Mouse (Mus musculus) cortical plate, adult 2 months (tissue): ENCODE results near the gene Ift140. TPM values are rescaled to one million over a fixed set of nuclear protein-coding genes. Genes with fewer than 3 reads are reported as not detected.

Experiments
- H3K27ac ChIP-seq: fragments of 200-500 bp; 2 replicates; pipeline ENCODE4 v1.5.1; 2012; ENCODE audit warnings: low read length, control low read depth, inconsistent platforms; ENCODE audit not compliant: insufficient read depth
- H3K4me1 ChIP-seq: fragments of 200-500 bp; 2 replicates; pipeline ENCODE4 v1.6.1; 2011; ENCODE audit warnings: low read length; ENCODE audit not compliant: control insufficient read depth, insufficient read depth
- H3K4me3 ChIP-seq: fragments of 200-500 bp; 2 replicates; pipeline ENCODE4 v1.5.1; 2011; ENCODE audit warnings: mild to moderate bottlenecking, low read length, control low read depth; ENCODE audit not compliant: insufficient read depth
- CTCF ChIP-seq: fragments of 200-500 bp; IDR thresholded peaks from 2 replicates; pipeline ENCODE4 v1.5.1; 2011; ENCODE audit warnings: mild to moderate bottlenecking, control low read depth, low read length; ENCODE audit not compliant: insufficient read depth; ENCODE audit errors: extremely low read depth
- POLR2A ChIP-seq: fragments of 200-500 bp; IDR thresholded peaks from 2 replicates; pipeline ENCODE4 v1.6.1; 2011; ENCODE audit warnings: mild to moderate bottlenecking, low read length, control low read depth; ENCODE audit not compliant: insufficient read depth; ENCODE audit errors: extremely low read depth
- polyA plus RNA-seq: library from polyadenylated mRNA; depleted of rRNA; stranded (reverse); fragments of >200 nt; gene quantifications from 2 replicates; pipeline ENCODE4 v1.2.3, GENCODE M21; 2012; rRNA removed

Ift140 gene
- 22.2 and 22.7 TPM in 2 replicates for polyA plus RNA-seq

DNA sequence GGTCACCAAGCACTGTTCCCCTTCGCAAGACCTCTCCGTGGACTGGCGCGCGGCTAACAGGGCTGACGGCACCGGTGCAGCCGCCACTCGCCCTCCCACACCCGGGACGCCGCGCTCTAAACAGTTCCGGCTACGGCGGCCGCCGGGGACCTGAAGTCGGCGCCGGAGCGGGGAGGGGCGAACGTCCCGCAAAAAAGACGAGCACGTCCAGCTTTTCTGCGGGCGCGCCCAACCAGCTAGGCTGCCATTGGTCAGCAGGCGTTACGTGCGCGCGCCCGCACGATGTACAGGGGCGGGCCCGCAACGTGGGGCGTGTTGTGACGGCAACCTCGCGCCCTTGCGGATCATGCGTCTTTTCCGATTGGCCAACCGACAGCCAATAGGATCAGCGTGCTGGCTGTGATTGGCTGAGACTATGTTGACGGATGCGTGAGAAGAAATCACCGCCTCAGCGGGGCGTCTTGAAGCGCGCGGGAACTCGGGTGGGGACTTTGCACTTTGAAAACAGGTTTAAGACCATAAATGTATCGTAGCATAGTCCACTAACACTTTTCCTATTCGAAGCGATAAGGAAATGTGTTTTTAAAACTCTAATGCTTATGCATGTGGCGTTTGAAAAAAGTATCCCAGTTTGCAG is at the start of gene Ift140, which contains the start of gene Cramp1l:
Gene Ift140 (plus strand): TSS at position 431 of the 637 bp plus-strand sequence.
Gene Cramp1l (minus strand): TSS at position 134 of the 637 bp plus-strand sequence.
- Histone ChIP-seq H3K4me3 (peak within 1 kb of the TSS; percentile 95), H3K27ac (peak within 1 kb of the TSS; percentile 17), H3K4me1 (no peaks in the 10 kb centered on the region)
- TF ChIP-seq POLR2A (peak; percentile 43; the same call in 1 of the 2 replicates), CTCF (no peak)

DNA sequence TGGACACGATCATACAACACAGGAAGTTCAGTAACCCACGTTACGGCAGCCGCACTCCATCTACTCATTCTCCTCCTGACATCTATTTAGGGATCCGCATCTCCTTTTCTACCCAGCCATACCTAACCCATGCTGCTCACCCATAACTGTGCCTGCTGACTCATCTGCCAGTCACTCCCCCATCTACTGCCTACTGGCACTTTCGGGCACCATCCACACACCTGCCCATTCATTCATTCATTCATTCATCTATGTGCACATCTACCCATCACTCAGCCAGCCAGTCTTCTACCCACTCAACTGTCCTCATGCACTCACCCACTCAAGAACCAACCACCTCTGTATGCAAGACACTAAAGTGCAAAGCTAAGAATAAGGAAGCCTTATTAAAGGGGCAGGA is 28.7 kb upstream of the Ift140 start:
- TF ChIP-seq POLR2A (no peak), CTCF (no peak)
- Histone ChIP-seq H3K4me1 (peaks cover 6% of the 10 kb centered on the region), H3K27ac (no peak overlapping the region), H3K4me3 (no peak overlapping the region)

DNA sequence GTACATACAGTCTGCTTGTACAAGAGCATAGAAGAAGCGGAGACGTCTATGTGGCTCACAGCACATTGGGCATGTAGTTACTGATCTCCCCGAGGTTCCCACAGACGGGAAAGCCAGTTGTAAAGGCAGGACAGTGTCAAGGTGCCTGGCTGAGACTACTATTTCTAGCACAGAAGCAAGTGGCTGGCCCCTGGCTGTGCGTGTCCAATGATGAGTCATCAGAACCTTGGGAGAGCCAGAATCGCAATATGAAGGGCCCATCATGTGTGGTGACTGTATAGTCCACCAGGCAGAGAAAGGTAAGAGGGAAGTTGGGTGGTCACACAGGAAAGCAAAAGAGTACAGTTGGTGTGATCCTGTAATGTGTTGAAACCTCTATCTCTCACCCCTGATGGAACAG is 21.2 kb upstream of the Ift140 start:
- no peak overlapping the region for H3K4me3 ChIP-seq
- TF ChIP-seq CTCF = no peak
- no peak for TF ChIP-seq POLR2A
- no peak overlapping the region for H3K27ac ChIP-seq
- H3K4me1 ChIP-seq = no peaks in the 10 kb centered on the region

DNA sequence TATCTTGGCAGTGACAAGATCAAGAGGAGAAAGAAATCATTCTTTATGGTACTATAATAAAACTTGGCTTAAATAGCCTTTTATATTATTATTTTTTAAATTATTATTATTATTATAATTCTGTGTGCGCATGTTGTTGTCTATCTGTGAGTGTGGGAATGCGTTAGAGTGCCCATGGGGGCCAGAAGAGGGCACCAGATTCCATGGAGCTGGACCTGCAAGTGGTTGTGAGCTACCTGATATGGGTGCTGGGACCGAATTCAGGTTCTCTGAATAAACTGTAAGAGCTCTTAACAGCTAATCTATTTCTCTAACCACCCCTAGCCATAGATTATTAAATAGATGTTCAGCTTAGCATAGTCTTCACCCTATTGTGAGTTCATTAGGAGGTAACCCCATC is 10.8 kb upstream of the Ift140 start:
- Histone ChIP-seq H3K4me3 (no peak overlapping the region), H3K27ac (no peak overlapping the region), H3K4me1 (no peaks in the 10 kb centered on the region; the same call in 1 of the 2 replicates)
- TF ChIP-seq CTCF (no peak), POLR2A (no peak)

DNA sequence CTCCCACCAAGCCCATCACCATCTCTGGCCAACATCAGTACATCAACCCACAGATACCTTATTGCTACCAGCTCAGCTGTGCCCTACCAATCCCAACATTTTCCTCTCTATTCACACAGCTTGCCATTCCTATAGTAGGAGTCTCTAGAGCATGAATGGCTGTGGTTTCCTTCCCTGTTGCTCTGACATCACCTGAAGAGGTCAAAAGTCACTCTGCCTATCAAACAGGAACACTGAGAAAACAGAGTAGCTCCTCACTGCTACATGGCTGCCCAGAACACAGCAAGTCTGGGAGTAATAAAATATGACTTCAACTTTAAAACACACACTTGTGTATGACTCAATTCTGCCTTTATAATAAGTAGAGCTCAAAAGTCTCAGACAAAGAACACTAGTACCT is 8.4 kb upstream of the Ift140 start:
- no peaks in the 10 kb centered on the region; the same call in 1 of the 2 replicates for H3K4me1 ChIP-seq
- no peak overlapping the region for H3K4me3 ChIP-seq
- H3K27ac ChIP-seq = no peak overlapping the region
- TF ChIP-seq CTCF (no peak), POLR2A (no peak)

DNA sequence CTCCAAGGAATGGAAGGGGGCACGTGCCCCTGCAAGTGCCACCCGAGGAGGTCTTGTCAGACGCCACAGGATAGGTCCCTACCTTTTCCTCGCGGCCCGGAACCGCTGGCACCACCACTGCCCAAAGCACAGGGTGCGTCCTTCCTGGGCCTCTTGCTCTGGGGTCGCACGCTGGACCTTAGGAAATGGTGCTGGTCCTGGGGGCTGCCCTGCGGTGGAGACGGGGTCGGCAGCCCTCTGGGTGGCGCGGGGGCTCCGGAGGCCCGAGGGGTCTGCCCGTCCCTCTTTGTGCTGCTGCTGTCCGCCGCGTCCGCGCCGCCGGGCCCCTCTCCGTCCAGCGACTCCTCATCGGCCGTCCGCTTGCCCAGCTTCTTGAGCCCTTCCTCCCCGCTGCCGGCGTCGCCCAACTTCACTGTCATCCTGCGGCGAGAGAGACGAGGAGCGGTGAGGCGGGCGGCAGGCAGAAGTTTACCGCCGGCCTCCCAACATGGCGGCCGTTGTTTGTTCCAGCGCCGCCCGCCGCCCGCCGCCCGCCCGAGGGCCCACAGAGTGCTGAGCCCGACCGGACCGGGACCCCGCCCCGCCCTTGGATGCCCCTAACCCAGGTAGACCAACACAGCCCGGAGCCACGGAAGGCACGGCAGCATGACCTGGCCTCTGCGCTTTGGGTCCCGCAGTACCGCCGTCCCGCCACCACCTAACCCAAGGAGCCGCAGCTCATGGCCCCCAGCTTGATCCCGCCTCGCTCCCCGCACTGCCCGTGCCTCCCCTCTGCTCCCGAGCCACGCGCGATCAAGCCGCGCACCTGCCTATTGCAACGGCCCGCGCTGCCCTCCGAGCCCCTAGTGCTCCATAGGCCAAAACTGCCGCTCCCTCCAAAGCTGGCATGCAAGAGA is 2.0 kb upstream of the Ift140 start:
- Histone ChIP-seq H3K4me1 (no peaks in the 10 kb centered on the region), H3K4me3 (peak overlapping the region; percentile 95), H3K27ac (peak overlapping the region; percentile 82)
- TF ChIP-seq CTCF = no peak
- no peak for TF ChIP-seq POLR2A

DNA sequence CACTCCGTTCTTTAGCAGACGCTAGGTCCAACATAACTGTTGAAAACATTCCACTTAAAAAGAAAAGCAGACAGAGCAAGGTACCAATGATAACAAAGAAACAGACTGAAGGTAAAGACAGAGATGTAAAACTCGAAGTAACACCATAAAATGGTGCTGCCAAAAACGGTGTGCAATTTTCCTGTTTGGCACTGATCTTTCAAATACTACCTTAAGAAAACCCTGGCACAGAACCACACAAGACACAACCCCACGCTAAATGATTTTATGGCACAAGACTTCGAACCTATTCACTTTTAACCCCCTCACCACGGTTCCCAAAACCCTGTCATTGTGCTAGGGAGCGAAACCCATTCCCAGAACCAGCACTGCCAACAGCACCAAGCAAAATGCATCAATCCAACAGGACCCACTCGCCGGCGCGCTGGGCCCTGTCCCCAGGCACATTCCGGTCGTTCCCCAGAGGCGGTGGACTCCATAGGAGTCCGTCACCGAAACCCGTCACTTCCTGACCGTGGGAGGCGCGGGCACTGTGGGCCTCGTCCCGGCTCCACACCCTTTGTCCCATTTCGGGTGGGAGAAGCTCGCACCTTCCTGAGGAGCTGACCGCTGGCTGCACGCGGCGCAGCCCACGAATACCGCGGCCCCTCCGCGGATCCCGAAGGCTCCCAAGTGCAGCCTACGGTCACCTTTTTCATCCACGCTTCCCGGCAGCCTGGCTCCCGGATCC is 879 bp upstream of the Ift140 start:
- H3K27ac ChIP-seq = peak overlapping the region; percentile 17
- TF ChIP-seq CTCF (no peak), POLR2A (no peak)
- H3K4me3 ChIP-seq = peak overlapping the region; percentile 95
- H3K4me1 ChIP-seq = no peaks in the 10 kb centered on the region

DNA sequence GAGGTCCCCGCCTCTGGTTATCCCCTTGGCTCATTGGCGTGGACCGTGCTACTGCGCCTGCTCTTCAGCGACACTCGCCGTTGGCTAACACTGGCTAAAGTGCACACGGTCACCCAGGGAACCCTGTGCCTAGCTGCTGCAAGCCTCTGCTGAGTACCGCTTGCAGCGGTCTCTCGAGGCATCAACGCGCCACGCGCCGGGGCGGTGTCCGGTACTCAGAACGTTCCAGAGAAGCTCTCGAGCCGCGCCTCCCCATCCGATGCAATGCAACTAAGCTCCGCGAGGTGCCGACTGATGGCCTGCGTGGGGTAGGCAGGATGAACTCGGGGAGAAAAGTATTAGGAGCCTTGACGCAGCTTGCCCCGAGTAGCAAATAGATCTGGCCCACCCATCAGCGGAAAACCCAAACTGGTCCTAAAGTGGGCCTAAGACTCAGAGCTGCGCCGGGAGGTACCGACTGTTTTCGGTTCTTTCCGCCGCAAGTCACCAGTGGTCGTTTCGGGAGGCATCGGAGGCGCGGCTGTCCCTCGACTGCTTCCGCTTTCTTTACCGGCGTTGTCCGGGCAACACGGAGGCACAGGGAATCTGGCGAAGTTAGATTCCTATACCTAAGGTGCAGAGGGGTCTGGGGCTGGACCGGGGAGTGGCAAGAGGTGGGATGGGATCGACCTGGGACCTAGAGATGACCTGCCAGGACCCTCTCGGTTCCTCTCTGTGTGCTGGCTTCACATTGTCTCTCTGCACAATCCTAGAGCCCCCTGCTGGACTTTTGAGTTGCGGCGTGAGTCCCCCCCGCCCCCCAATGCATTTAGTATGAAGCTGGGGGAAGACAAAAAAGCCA is 627 bp downstream of the Ift140 start:
- Histone ChIP-seq H3K4me3 (peak overlapping the region; percentile 82), H3K4me1 (no peaks in the 10 kb centered on the region), H3K27ac (0 out of 2 replicates have a peak overlapping the region, but pooled peaks have one; percentile 2)
- TF ChIP-seq POLR2A (peak; percentile 91), CTCF (no peak)
